Mouse (Mus musculus) layer of hippocampus, postnatal 10 days (tissue): ENCODE results near the gene Tyw5. TPM values are rescaled to one million over a fixed set of nuclear protein-coding genes. Genes with fewer than 3 reads are reported as not detected.

Source experiments
- DNase-seq, 2 experiments: peaks; one replicate each; pipeline ENCODE4 v3.0.0; 2021; ENCODE audit warnings: low spot score in 2 of 2
- total RNA-seq, 2 experiments: library from RNA; stranded (reverse); gene quantifications; 2 replicates each; pipeline ENCODE4 v1.2.3; 2021

Gene Tyw5
- total RNA-seq, 2 experiments from 2014 or later = 22.5 to 30.1 TPM

DNA sequence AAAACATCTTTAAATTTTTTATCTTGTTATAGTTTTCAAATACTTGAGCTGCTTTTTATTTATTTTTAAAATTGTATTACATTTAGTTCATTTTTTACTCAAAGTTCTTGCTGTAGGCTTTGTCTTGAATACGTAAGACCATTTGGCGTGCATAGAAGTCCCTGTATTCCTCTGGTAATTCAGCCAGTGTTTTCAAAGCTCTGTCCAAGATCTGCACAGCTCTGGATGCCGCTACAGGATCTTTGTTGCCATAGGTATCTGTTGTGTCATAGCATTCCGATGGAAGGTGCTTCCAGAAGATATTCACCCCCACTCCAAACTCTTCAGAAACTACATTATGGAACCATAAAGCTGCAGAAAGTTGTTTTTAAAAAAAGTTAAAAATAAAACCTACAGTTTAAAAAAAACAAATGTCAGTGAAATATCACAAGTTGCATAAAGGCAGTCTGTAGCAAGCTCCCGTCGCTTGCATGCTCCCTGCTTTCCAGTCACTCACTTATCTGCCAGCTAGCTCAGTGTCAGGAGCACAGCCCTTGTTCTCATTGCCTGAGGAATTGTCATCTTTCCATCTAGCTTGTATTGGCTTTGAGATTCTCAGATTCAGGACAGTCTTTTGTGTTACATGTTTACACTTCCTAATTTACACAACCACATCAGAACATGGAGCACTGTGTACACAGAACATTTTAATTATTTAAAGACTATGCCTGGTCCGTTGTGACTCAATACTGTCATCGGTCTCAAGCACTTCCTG lies 18.3 kb downstream of the Tyw5 start:
- no peak for DNase-seq

DNA sequence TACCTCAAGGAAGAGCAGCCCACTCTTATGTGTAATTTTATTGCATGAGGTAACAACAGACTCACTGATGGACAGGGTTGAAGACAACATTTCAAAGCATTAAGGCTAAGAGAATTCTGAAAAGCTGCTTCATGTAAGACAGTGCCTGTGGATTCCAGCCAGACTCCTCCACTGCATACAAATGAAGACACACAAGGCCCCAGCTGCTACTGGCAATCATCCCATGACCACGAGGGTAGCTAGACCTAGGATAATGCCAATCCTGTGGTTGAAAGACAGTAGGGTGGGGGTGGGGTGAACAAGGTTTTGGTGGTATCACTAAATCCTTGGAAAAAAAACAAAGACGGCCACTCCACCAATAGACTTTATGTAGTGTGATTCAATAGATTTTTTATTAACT lies 19.0 kb downstream of the Tyw5 start:
- peak; percentile 69 to 78 for DNase-seq

DNA sequence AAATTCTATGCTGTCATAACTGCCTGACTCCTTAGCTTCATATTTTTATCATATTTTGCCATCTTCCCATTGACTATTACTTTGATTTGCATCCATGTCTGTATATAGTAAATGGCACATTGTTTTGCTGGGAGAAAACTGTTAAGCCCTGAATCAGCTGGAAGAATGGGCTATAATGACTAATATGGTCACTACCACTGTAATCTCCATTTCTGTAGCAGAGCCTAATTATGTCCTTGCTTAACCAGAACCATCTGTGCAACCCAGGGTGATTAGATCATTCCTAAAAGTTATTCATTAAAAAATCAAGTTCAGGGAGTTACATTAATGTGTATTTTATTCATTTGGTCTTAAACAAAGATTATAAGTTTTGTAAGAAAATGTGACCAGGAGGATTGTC lies 20.4 kb downstream of the Tyw5 start:
- DNase-seq = no peak

DNA sequence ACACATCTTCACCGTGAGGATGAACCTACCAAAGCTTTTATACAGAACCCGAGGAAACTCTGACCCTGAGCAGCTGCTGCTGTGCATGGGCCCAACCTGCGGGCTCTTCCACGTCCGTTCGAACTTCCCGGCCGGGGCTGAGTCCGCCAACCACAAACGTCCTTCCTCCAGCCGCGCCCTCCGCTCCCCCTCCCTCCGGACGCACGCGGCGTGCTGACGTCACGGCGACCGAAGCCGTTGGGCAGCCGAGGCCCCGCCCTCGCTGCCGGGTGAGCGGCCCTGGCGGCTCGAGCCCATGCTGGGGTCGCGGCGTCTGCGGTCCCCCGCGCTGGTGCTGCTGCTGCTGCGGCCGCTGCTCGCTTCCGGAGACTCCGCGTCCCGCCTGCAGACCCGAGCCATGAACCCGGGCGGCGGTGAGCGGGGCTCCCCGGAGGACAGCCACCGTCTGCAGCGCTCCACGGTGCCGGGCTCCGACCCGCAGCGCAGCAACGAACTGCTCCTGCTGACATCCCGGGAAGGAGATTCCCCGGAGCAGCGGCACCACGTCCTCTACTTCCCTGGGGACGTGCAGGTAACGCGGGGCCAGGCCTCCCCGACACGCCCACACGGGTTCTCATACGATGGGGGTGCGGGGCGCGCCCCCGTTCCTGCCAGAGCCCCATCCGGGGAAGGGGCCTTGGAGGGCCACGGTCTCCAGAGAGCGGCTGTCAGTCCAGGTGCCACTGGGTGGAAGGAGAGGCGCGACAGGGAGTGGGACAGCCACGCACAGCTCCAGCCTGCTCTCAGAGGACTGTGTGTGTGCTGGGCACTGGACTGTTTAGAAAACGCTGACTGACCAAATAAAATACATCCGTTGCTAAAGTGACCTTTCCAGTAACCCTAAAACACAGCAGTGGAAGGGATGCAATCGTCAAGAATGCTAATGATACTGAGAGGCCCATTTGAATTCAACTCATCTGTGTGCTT lies 29.2 kb downstream of the Tyw5 start, which contains the start of gene 1700066M21Rik:
Gene 1700066M21Rik (plus strand): TSS at position 245 of the 966 bp plus-strand sequence.
- DNase-seq = peak; percentile 95 to 96

DNA sequence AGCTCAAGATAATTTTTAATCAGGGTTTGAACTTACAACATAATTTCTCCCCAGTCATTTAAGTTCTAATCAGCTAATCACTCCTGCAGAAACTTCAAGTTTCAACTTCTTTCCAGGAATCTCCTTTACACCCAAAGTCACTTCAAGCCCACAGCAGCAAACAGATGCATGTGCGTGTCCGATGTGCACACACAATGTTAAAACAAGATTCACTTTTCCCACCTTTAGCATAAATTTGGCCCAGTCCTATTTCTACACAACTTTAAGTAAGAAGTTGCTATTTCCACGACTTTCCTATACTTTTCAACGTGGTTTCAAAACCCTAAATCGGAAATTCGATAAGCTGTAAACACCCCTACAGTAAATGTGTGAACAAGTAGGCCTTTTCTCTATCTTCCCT lies 30.1 kb downstream of the Tyw5 start:
- DNase-seq = no peak

DNA sequence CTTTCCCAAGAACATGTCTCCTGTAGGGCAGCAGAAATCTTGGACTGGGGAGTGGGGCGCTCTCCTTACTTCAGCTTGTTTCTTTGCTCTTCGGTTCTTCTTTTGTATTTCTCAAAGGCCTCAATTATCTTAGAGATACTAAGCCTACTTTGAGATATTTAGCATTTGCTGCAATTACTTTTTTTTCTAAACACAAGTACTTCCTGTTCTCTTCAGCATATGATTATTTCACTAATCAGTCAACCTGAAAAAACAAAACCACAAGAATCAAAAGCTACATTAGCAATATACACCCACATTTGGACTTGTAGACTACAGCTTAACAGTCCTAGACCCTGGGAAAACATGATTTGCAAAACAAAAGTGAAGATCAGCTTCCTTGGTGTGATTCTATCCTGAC lies 31.6 kb downstream of the Tyw5 start:
- no peak for DNase-seq

DNA sequence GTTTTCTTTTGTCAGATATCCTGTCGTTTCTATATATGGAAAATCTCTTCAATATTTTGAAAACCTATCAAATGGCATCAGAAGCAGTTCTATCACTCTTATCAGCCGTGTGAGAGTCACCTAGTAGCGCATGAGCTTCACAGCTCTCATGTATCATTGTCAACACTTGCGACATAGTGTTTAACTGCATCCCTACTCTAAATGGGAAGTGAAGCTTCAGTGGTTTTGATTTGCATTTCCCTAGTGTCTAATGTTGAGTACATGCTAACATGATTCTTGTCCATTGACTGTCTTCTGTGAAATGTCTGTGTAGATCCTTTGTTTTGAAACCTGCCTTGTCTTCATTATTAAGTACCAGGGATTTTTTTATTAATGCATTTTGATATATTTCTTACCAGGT lies 36.5 kb downstream of the Tyw5 start:
- no peak for DNase-seq

DNA sequence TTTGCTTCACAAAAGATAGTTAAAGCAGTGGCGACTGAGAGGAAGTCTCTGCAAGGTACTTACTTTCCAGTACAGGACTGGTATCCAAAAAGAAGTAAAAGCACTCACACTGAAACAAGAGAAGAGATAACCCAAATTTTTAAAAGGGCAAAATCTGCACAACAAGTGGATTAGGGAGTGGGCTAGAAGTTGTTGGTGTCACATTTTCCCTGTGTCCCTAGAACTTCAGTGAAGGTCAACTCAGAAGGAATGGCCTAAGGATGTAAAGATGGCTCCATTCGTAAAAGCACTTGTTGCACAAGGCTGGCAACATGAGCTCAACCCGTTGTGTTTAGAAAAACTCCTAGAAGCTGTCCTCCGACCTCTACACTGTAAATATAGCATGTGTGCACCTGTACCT lies 37.8 kb downstream of the Tyw5 start:
- DNase-seq = no peak

DNA sequence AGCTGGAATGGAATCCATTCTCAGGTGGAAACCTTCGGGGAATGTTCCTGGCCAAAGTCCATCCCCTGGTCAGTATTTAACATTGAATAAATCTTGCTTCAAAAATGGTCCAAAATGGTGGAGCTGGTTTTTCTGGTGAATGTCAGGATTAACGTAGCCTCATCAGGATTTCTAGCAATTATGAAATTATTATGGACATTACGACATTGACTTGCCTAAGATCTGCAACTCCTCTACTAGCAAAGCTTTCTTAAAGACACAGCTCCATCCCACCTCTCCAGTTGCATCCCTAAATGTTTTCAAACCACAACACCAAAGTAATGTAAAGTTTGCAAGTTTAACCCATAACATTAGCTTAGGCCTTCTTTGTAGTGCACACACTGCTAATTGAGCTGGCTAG lies 39.5 kb downstream of the Tyw5 start:
- DNase-seq = no peak

DNA sequence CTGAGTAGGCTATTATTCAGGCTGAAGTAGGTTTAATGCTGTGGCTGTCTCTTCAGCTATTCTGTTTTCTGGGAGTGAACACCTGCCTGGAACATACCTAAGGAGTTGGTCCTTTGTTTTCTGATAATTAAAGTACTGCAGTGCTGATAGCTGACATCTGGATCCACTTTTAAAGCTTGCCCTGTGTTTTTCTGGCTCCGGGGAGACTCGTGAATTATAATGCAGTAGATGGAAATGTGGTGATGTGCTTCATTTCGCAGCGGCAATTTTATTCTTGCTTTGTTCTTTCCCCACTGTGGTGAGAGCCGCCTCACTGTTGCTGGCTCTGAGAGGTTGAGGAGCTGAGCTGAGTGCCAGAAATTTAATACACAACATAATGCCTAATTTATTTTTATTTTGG lies 48.4 kb downstream of the Tyw5 start:
- DNase-seq = no peak

DNA sequence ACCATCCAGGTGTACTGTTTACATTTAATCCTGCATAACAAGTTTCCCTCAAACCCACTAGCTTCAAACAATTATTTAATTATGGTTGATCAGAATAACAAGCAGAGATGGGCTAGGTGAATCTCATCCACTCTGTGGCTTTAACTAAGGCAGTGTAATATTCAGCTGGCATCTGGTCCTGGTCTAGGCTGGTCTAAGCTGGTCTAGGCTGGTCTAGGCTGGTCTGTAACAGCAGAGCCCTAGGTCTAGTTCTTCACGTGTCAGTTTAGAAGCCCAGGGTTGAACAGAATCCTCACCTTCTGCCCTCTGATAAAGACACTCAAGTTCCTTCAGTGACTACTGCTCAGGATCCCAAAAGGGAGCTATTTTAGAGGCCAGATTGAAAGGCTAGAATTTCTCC lies 55.0 kb downstream of the Tyw5 start:
- no peak for DNase-seq

DNA sequence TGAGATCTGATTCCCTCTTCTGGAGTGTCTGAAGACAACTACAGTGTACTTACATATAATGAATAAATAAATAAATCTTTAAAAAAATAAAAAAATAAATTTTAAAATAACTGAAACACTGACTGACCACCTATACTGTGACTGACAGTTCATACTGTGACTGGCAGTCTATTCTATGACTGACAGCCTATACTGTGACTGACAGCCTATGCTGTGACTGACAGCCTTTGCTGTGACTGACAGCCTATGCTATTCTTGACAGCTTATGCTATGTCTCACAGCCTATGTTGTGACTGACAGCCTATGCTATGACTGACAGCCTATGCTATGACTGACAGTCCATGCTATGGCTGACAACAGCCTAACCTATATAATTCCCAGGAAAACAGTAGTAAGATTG lies 59.4 kb downstream of the Tyw5 start:
- DNase-seq = no peak

DNA sequence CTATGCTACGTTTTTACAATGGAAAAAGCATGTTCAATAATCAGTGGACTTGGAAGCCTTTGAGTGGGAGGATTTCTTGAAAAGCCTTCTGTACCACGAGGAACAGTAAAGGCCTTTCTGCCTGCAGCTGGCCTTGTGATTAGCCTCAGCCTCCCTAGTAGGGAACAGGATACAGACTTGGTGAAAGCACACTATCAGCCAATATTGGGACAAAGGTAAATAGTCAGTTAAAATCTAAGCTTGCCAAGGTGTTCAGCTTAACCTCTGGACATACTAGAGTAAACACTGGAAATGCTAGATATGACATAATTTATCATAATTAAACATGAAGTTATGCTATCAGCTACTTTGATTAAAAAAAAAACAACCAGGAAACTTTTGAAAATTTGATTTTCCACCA lies 65.7 kb downstream of the Tyw5 start:
- no peak for DNase-seq

DNA sequence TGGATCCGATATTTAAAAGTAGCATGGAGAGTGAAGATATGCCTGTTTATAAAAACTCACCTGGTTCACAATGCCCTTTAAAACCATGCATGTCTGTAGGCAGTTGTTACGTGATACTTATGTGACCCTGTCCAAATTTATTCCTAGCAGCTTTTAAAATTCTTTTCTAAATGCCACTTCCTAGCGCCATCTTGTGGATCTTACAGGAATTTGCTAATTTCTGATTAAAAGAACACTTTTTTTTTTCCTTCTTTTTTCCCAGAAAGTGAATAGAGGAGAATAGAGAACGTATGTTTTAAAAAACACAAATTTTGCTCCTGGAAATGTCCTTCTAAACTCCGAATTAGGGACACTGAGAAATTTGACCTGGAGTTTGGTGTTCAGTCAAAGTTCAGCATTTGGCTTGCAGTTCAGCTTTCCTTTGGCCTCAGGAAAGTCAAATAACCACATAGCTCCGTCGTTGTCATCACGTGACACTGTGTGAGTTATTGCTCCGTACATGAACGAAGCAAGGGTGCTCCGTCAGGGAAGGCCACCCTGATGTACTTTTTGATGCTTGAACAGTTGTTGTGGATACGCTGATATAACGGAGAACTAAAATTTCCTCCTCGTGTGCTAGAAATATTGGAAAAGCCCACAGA lies 67.6 kb downstream of the Tyw5 start:
- no peak for DNase-seq

Other genes with a start within 250 kb of the Tyw5 start
- gene 1700066M21Rik, start 29.5 kb downstream of the Tyw5 start, total RNA-seq = 10 to 100 TPM; 19.9 to 21.5 TPM
- 10 to 100 TPM; 10.9 to 11.8 TPM for gene Maip1, start 773 bp downstream of the Tyw5 start, total RNA-seq